Mouse (Mus musculus): ENCODE results near the gene Mertk. TPM values are rescaled to one million over a fixed set of nuclear protein-coding genes. Genes with fewer than 3 reads are reported as not detected.

The Mertk gene
- polyA plus RNA-seq, 1 experiment from 2014 or later, result 0.65 TPM

GRCm38 (mm10) chr2:128837531-128837930 lies 138.8 kb downstream of the Mertk start:
- peaks cover 76% of the 10 kb centered on the region for H3K36me3 ChIP-seq
- no peak for ATAC-seq (replicated peaks)
- no peak overlapping the region for H3K4me2 ChIP-seq (replicated peaks)
- no peak overlapping the region for H3K9ac ChIP-seq (replicated peaks)
- WGBS, result 93% methylated on average over 8 of the region's 8 CpGs
- no peak overlapping the region for H3K4me3 ChIP-seq
- H3K27ac ChIP-seq (replicated peaks), result no peak overlapping the region
- no peaks in the 10 kb centered on the region for H3K9me3 ChIP-seq
- no peaks in the 10 kb centered on the region for H3K4me1 ChIP-seq
- H3K27me3 ChIP-seq, result no peaks in the 10 kb centered on the region

DNA sequence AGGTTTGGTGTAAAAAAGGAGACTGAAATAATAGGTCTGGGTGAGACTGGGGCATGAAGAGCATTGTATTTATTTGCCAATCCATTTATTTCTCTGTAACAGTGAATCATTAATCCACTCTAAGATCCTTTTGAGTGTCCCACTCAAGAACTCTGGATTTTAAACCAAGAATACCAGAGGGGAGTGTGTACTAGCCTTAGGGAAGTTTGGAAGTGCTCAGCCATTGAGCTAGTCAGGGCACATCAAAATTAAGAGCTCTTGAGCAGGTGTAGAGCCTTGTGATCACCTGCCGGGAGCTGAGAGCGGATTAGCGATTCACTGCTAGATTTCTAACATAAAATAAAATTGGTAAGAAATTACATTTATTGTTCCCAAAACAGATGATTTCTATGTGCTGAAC lies 139.9 kb downstream of the Mertk start:
- H3K9ac ChIP-seq (replicated peaks), result no peak overlapping the region
- H3K36me3 ChIP-seq, result peaks cover 75% of the 10 kb centered on the region
- H3K4me1 ChIP-seq, result no peaks in the 10 kb centered on the region
- H3K9me3 ChIP-seq, result no peaks in the 10 kb centered on the region
- no peak overlapping the region for H3K27ac ChIP-seq (replicated peaks)
- no peak for ATAC-seq (replicated peaks)
- H3K27me3 ChIP-seq, result no peaks in the 10 kb centered on the region
- H3K4me2 ChIP-seq (replicated peaks), result no peak overlapping the region
- WGBS, result 93% methylated on average over 3 of the region's 3 CpGs
- H3K4me3 ChIP-seq, result no peak overlapping the region

DNA sequence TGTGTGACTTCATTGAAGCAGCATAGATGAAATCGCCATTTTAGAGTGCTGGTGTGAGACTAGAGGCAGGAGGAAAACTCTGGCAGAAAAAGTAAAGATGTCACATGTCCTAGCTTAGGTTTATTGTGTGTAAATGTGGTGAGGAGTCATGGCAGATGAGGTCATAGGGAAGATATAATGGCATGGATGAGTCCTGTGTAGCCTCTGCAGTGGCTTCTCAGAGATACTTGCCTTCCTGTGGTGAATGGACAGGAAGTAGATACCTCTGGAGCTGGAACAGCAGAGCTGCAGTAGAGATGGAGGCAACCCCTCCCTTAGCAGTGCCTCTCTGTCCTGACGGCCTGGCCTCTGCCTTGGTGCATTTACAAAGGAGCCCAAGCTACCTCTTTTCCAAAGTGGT lies 140.7 kb downstream of the Mertk start:
- Histone ChIP-seq H3K27me3 (no peaks in the 10 kb centered on the region), H3K9ac (replicated peaks) (no peak overlapping the region), H3K36me3 (peaks cover 72% of the 10 kb centered on the region), H3K27ac (replicated peaks) (no peak overlapping the region), H3K4me2 (replicated peaks) (no peak overlapping the region), H3K9me3 (no peaks in the 10 kb centered on the region), H3K4me1 (no peaks in the 10 kb centered on the region), H3K4me3 (no peak overlapping the region)
- no peak for ATAC-seq (replicated peaks)
- 92% methylated on average over 2 of the region's 2 CpGs for WGBS

GRCm38 (mm10) chr2:128842437-128842836 lies 143.7 kb downstream of the Mertk start:
- no peak overlapping the region for H3K4me2 ChIP-seq (replicated peaks)
- no peak overlapping the region for H3K9ac ChIP-seq (replicated peaks)
- no peaks in the 10 kb centered on the region for H3K4me1 ChIP-seq
- peaks cover 76% of the 10 kb centered on the region for H3K36me3 ChIP-seq
- H3K27ac ChIP-seq (replicated peaks), result no peak overlapping the region
- ATAC-seq (replicated peaks), result no peak
- WGBS, result 90% methylated on average over 8 of the region's 8 CpGs
- no peak overlapping the region for H3K4me3 ChIP-seq
- H3K27me3 ChIP-seq, result no peaks in the 10 kb centered on the region
- no peaks in the 10 kb centered on the region for H3K9me3 ChIP-seq

DNA sequence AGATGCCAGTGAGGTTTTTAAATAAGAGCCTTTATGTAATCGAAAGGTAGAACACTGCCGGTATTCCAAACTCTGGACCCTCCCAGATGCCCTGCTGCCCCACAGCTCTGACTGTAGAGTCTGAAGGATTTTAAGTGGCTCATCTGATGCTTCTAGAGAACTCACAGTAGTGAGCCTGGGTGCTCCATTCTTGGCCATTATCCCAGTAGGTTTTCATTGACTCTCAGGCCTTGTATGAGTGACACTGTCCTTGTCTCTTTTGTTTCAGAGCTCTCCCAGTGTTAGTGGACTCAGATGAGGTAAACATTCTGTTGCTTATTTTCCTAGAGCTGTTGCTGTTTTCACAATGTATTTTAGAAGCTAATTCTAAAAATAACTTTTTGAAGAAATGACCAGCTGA lies 151.3 kb downstream of the Mertk start:
- Histone ChIP-seq H3K9me3 (no peaks in the 10 kb centered on the region), H3K4me1 (no peaks in the 10 kb centered on the region), H3K4me3 (no peak overlapping the region), H3K27me3 (no peaks in the 10 kb centered on the region), H3K4me2 (replicated peaks) (no peak overlapping the region), H3K27ac (replicated peaks) (no peak overlapping the region), H3K36me3 (peaks cover 70% of the 10 kb centered on the region), H3K9ac (replicated peaks) (no peak overlapping the region)
- no peak for ATAC-seq (replicated peaks)
- WGBS, result 91% methylated on average over 2 of the region's 2 CpGs

Other genes with a start within 250 kb of the Mertk start
- gene Spdye4c, start 107.7 kb upstream of the Mertk start, polyA plus RNA-seq (2015; fragmentation: Nextera tagmentation; extraction: Ambion mirVana), result not detected in 2 replicates
- 54.9 and 58.6 TPM in 2 replicates for gene Anapc1, start 11.6 kb upstream of the Mertk start, polyA plus RNA-seq (2015; fragmentation: Nextera tagmentation; extraction: Ambion mirVana)
- 41.1 and 43.4 TPM in 2 replicates for gene Tmem87b, start 119.2 kb downstream of the Mertk start, polyA plus RNA-seq (2015; fragmentation: Nextera tagmentation; extraction: Ambion mirVana)
- gene Fbln7, start 164.0 kb downstream of the Mertk start, polyA plus RNA-seq (2015; fragmentation: Nextera tagmentation; extraction: Ambion mirVana), result 2.0 and 2.1 TPM in 2 replicates
- 10.5 and 11.3 TPM in 2 replicates for gene Zc3h8, start 245.1 kb downstream of the Mertk start, polyA plus RNA-seq (2015; fragmentation: Nextera tagmentation; extraction: Ambion mirVana)